Mouse (Mus musculus) midbrain, embryonic 14.5 days (tissue): Measurements from ENCODE around the gene Txk. TPM values are rescaled to one million over a fixed set of nuclear protein-coding genes. Genes with fewer than 3 reads are reported as not detected.

ENCODE experiments used
- ATAC-seq: fragments of 200-750 bp; cut with Nextera tagmentation; 2 replicates; pipeline ENCODE4 v1.8.0; 2017; ENCODE audit warnings: moderate number of reproducible peaks, moderate library complexity; ENCODE audit not compliant: low FRiP score, low TSS enrichment
- DNase-seq: peaks from one replicate; pipeline ENCODE4 v3.0.0-alpha.2; 2015
- H3K27ac ChIP-seq: fragments of 300-500 bp; sonication (generic); replicated peaks from 2 replicates; pipeline ENCODE4 v1.5.1; 2014; ENCODE audit warnings: mild to moderate bottlenecking, low read depth, low read length, moderate library complexity
- H3K27me3 ChIP-seq: fragments of 300-500 bp; sonication (generic); 2 replicates; pipeline ENCODE4 v1.6.1; 2014; ENCODE audit warnings: low read length, control low read depth, mixed read lengths; ENCODE audit not compliant: control insufficient read depth, insufficient read depth
- H3K36me3 ChIP-seq: fragments of 300-500 bp; sonication (generic); 2 replicates; pipeline ENCODE4 v1.6.1; 2014; ENCODE audit warnings: low read length, control low read depth; ENCODE audit not compliant: control insufficient read depth, insufficient read depth
- H3K4me1 ChIP-seq: fragments of 300-500 bp; sonication (generic); 2 replicates; pipeline ENCODE4 v1.6.1; 2014; ENCODE audit warnings: mild to moderate bottlenecking, antibody characterized with exemption, low read length, control low read depth; ENCODE audit not compliant: control insufficient read depth, insufficient read depth
- H3K4me2 ChIP-seq: fragments of 300-500 bp; sonication (generic); 2 replicates; pipeline ENCODE4 v1.6.1; 2014; ENCODE audit warnings: mild to moderate bottlenecking, low read length, moderate library complexity
- H3K4me3 ChIP-seq: fragments of 300-500 bp; sonication (generic); replicated peaks from 2 replicates; pipeline ENCODE4 v1.5.1; 2014; ENCODE audit warnings: low read depth, low read length
- H3K9ac ChIP-seq: fragments of 300-500 bp; sonication (generic); replicated peaks from 2 replicates; pipeline ENCODE4 v1.6.1; 2014; ENCODE audit warnings: mild to moderate bottlenecking, low read length, moderate library complexity
- H3K9me3 ChIP-seq: fragments of 300-500 bp; sonication (generic); 2 replicates; pipeline ENCODE4 v1.6.1; 2016; ENCODE audit warnings: low read length, control low read depth, mixed read lengths; ENCODE audit not compliant: control insufficient read depth
- WGBS: fragments of 180-500 bp; shearing (Covaris S2); extraction: QIAGEN DNeasy Blood & Tissue Kit; methylation state at CpG from one replicate; pipeline ENCODE4 v1.1.7; 2014; 5-methylcytosine and 5-hydroxymethylcytosine counted together
- polyA plus RNA-seq: library from polyadenylated mRNA; unstranded; fragments of >200 nt; fragmentation: Nextera tagmentation; extraction: Ambion mirVana; gene quantifications from 2 replicates; pipeline ENCODE4 v1.2.1, GENCODE M21; 2014

The Txk gene
- 0.12 and 0.13 TPM in 2 replicates for polyA plus RNA-seq

DNA sequence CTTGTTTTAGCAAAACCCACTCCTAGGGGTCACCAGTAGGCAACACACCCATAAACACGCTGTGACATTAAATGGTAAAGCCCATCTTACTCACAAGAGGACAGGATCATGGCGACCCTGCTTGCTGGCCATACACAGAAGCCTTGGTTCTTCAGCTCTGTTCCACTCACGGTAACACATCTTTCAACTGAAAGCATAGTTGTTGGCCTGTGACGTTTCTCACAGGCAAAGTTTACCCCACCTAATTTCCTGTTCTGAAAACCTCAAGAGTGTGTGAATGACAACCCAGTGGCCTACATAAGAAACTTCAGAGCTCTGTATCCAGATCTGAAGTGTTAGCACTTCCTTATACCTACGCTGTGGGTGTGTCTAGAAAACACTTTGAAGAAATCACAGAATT lies at the start of gene Txk:
TSS of gene Txk (minus strand) at position 193 of the 400 bp plus-strand sequence.
- DNase-seq (no peak), ATAC-seq (no peak)
- Histone ChIP-seq H3K9ac (no peak within 1 kb of the TSS), H3K9me3 (no peaks in the 10 kb centered on the region), H3K36me3 (no peaks in the 10 kb centered on the region), H3K4me2 (no peak within 1 kb of the TSS), H3K4me3 (no peak within 1 kb of the TSS), H3K4me1 (no peaks in the 10 kb centered on the region), H3K27me3 (no peaks in the 10 kb centered on the region), H3K27ac (no peak within 1 kb of the TSS)
- 91% methylated on average over 5 of the region's 5 CpGs for WGBS

DNA sequence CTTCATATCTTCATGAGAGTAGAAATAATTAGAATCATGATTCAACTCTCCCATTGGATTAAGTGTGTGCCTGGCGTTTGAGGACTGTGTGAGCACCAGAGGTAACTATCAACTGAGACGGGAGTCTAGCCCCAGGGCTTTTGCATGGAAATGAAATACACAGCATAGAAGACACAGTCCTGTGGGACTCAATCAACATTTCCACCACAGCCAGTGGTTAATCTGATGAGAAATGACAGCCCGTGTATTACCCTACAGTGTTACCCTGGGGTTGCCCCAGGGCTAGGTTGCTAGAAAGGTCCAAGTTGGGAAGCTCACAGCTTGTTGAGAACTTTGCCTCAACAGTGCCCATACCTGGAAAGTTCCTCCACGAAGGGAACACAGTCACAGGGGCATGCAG lies 46.0 kb upstream of the Txk start:
- Histone ChIP-seq H3K36me3 (no peaks in the 10 kb centered on the region), H3K4me2 (no peak overlapping the region), H3K27me3 (no peaks in the 10 kb centered on the region), H3K27ac (no peak overlapping the region), H3K4me1 (no peaks in the 10 kb centered on the region), H3K9me3 (no peaks in the 10 kb centered on the region), H3K9ac (no peak overlapping the region), H3K4me3 (no peak overlapping the region)
- 60% methylated on average over 4 of the region's 4 CpGs for WGBS
- peak; percentile 27; the same call in 1 of the 2 replicates for ATAC-seq
- DNase-seq = peak; percentile 64

DNA sequence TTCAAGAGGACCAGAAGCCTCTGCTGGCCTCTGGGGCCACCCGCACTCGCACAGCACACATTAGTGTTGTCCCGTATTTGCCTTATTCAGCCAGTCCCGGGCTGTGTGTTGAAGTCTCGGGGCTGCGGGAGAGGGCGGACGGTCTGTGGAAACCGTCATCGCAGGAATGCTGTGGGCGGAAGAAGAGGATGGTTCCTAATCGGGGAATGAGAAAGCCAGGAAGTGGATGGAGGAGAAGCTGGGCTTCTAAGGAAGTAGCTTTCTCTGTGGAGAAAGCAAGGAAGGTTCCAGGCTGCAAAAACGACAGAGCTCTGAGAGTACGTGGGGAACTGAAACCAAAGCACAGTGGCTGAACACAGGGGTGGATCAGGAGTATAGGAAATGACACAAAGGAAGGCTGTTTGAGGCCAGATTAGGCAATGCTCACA lies 43.6 kb upstream of the Txk start:
- H3K4me2 ChIP-seq = no peak overlapping the region
- no peak for ATAC-seq
- no peaks in the 10 kb centered on the region for H3K36me3 ChIP-seq
- DNase-seq = no peak
- H3K9ac ChIP-seq = no peak overlapping the region
- no peaks in the 10 kb centered on the region for H3K27me3 ChIP-seq
- H3K4me1 ChIP-seq = no peaks in the 10 kb centered on the region
- no peak overlapping the region for H3K27ac ChIP-seq
- H3K9me3 ChIP-seq = no peaks in the 10 kb centered on the region
- no peak overlapping the region for H3K4me3 ChIP-seq
- WGBS = 71% methylated on average over 14 of the region's 14 CpGs

GRCm38 (mm10) chr5:72793309-72793850 lies 40.8 kb upstream of the Txk start:
- Histone ChIP-seq H3K36me3 (no peaks in the 10 kb centered on the region), H3K4me2 (no peak overlapping the region), H3K9me3 (no peaks in the 10 kb centered on the region), H3K4me1 (no peaks in the 10 kb centered on the region), H3K27me3 (no peaks in the 10 kb centered on the region), H3K4me3 (no peak overlapping the region), H3K9ac (no peak overlapping the region), H3K27ac (no peak overlapping the region)
- DNase-seq (no peak), ATAC-seq (no peak)
- 86% methylated on average over 3 of the region's 3 CpGs for WGBS

GRCm38 (mm10) chr5:72791789-72792188 lies 39.2 kb upstream of the Txk start:
- no peaks in the 10 kb centered on the region for H3K27me3 ChIP-seq
- H3K4me1 ChIP-seq = no peaks in the 10 kb centered on the region
- no peak overlapping the region for H3K4me3 ChIP-seq
- no peaks in the 10 kb centered on the region for H3K9me3 ChIP-seq
- H3K36me3 ChIP-seq = no peaks in the 10 kb centered on the region
- 24% methylated on average over 6 of the region's 6 CpGs for WGBS
- DNase-seq (no peak), ATAC-seq (no peak)
- no peak overlapping the region for H3K9ac ChIP-seq
- H3K27ac ChIP-seq = no peak overlapping the region
- no peak overlapping the region for H3K4me2 ChIP-seq

DNA sequence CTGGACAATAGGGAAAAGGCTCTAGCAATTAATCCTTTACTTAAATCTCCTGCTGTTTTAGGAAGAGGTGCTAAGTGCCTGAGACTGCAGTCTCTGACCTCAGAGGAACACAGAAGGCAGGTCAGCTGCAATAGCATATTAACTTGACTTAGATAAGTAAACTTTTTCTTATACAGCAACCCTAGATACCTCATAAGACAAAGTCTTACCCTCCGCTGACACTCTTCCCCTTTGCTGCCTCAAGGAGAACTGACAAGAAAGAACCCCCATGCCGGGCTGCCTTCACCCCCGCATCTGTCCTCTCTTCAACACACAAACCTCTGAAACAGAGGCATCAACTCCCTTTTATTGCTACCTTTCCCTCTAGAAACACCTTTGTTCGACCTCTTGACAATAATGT lies 38.8 kb upstream of the Txk start:
- no peak overlapping the region for H3K4me3 ChIP-seq
- no peaks in the 10 kb centered on the region for H3K36me3 ChIP-seq
- H3K9ac ChIP-seq = no peak overlapping the region
- no peaks in the 10 kb centered on the region for H3K27me3 ChIP-seq
- no peak for DNase-seq
- no peaks in the 10 kb centered on the region for H3K4me1 ChIP-seq
- WGBS = 66% methylated on average over 4 of the region's 4 CpGs
- H3K9me3 ChIP-seq = no peaks in the 10 kb centered on the region
- no peak overlapping the region for H3K4me2 ChIP-seq
- no peak for ATAC-seq
- H3K27ac ChIP-seq = no peak overlapping the region

DNA sequence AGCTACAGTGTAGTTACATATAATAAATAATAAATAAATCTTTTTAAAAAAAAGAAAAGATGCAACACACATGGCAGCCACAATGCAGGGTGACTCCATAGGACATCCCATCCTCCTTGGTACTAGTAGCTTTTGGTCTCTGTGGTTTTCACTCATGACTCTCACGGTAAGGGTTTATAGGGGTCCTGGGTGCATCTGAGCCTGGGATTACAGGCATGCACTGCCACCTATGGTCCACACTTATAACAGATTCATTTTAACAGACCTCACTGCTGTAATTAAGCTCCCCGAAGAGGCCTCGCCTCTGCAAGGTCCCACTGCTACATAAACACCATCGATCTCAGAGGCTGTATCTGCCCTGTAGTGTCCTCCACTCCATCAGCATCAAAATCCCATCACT lies 32.9 kb upstream of the Txk start:
- no peaks in the 10 kb centered on the region for H3K4me1 ChIP-seq

DNA sequence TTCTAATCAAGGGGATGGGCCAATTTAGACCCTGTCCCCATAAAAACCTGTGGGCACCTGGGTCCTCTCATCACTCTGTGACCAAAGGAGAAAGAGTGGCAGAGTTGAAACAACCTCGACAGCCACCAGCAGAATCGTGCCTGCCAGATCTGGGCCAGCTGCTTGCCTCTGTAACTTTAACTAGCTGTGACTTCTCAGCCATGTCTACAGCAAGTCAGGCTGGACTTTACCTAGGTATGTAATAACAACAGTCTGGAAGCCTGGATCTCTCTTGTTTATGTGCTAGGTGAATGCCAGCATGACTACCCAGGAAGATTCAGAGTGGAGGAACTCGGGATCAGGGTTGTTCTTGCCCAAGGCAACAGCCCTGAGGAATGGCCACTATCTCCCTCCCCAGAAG lies 32.1 kb upstream of the Txk start:
- H3K4me1 ChIP-seq = no peaks in the 10 kb centered on the region
- H3K9ac ChIP-seq = no peak overlapping the region
- no peaks in the 10 kb centered on the region for H3K27me3 ChIP-seq
- DNase-seq (no peak), ATAC-seq (no peak)
- 81% methylated on average over 3 of the region's 3 CpGs for WGBS
- H3K36me3 ChIP-seq = no peaks in the 10 kb centered on the region
- H3K9me3 ChIP-seq = no peaks in the 10 kb centered on the region
- H3K4me3 ChIP-seq = no peak overlapping the region
- no peak overlapping the region for H3K4me2 ChIP-seq
- no peak overlapping the region for H3K27ac ChIP-seq

More for the DNA sequence above, 32.9 kb upstream of the Txk start:
- WGBS = 75% methylated on average over 4 of the region's 4 CpGs
- DNase-seq (no peak), ATAC-seq (no peak)
- Histone ChIP-seq H3K4me2 (no peak overlapping the region), H3K9ac (no peak overlapping the region), H3K27ac (no peak overlapping the region), H3K27me3 (no peaks in the 10 kb centered on the region), H3K36me3 (no peaks in the 10 kb centered on the region), H3K9me3 (no peaks in the 10 kb centered on the region), H3K4me3 (no peak overlapping the region)

DNA sequence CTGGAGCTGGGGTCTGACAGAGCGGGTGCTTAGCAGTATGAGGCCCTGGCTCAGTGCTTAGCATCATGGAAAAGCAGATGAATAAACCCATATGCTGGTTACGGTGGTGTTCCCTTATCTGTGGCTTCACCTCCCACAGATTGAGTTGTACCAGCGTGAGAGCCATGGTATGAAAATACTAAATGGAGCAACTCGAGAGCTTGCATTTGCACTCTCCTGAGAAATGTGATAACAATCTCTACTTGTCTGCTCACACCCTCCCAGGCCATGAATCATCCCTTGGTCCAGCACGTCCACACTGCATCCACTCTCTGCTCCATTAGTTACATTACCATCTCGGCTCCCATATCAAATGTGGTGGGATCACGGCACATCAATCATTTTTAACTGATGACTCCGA lies 31.4 kb upstream of the Txk start:
- Histone ChIP-seq H3K9me3 (no peaks in the 10 kb centered on the region), H3K27me3 (no peaks in the 10 kb centered on the region), H3K4me2 (no peak overlapping the region), H3K9ac (no peak overlapping the region), H3K27ac (no peak overlapping the region), H3K4me1 (no peaks in the 10 kb centered on the region), H3K4me3 (no peak overlapping the region), H3K36me3 (no peaks in the 10 kb centered on the region)
- ATAC-seq (no peak), DNase-seq (no peak)
- WGBS = 94% methylated on average over 8 of the region's 8 CpGs
